Mouse (Mus musculus) kidney, postnatal 0 days (tissue): ENCODE data around the gene Tssk4. TPM values are rescaled to one million over a fixed set of nuclear protein-coding genes. Genes with fewer than 3 reads are reported as not detected.

Experiments used
- ATAC-seq: fragments of 200-750 bp; cut with Nextera tagmentation; replicated peaks from 2 replicates; pipeline ENCODE4 v1.8.0; 2017; ENCODE audit warnings: low read depth, moderate number of reproducible peaks, moderate TSS enrichment, moderate library complexity; ENCODE audit not compliant: low FRiP score
- DNase-seq: peaks from one replicate; pipeline ENCODE4 v3.0.0-alpha.2; 2016; ENCODE audit warnings: low spot score
- H3K27ac ChIP-seq: fragments of 300-500 bp; sonication (generic); 2 replicates; pipeline ENCODE4 v1.5.1; 2014; ENCODE audit warnings: mild to moderate bottlenecking
- H3K27me3 ChIP-seq: fragments of 300-500 bp; sonication (generic); 2 replicates; pipeline ENCODE4 v1.6.1; 2014; ENCODE audit warnings: low read length, mixed read lengths; ENCODE audit not compliant: insufficient read depth
- H3K36me3 ChIP-seq: fragments of 300-500 bp; sonication (generic); 2 replicates; pipeline ENCODE4 v1.6.1; 2014; ENCODE audit warnings: low read length, mixed read lengths; ENCODE audit not compliant: insufficient read depth
- H3K4me1 ChIP-seq: fragments of 300-500 bp; sonication (generic); replicated peaks from 2 replicates; pipeline ENCODE4 v1.6.1; 2014; ENCODE audit warnings: antibody characterized with exemption, low read length, mixed read lengths; ENCODE audit not compliant: insufficient read depth
- H3K4me2 ChIP-seq: fragments of 300-500 bp; sonication (generic); 2 replicates; pipeline ENCODE4 v1.6.1; 2014; ENCODE audit warnings: mild to moderate bottlenecking, low read length, moderate library complexity, mixed read lengths
- H3K4me3 ChIP-seq: fragments of 300-500 bp; sonication (generic); replicated peaks from 2 replicates; pipeline ENCODE4 v1.5.1; 2014; ENCODE audit warnings: low read depth, low read length
- H3K9ac ChIP-seq: fragments of 300-500 bp; sonication (generic); 2 replicates; pipeline ENCODE4 v1.6.1; 2014; ENCODE audit warnings: low read depth, low read length
- H3K9me3 ChIP-seq: fragments of 300-500 bp; sonication (generic); replicated peaks from 2 replicates; pipeline ENCODE4 v1.6.1; 2016; ENCODE audit warnings: low read length, inconsistent platforms, mixed read lengths
- CTCF ChIP-seq: IDR thresholded peaks from 2 replicates; pipeline ENCODE4 v1.5.1; 2016; ENCODE audit warnings: antibody characterized with exemption, low read depth, mild to moderate bottlenecking, moderate library complexity
- WGBS: fragments of 180-500 bp; shearing (Covaris S2); extraction: QIAGEN DNeasy Blood & Tissue Kit; methylation state at CpG from one replicate; pipeline ENCODE4 v1.1.7; 2014; 5-methylcytosine and 5-hydroxymethylcytosine counted together
- polyA plus RNA-seq: library from polyadenylated mRNA; unstranded; fragments of >200 nt; fragmentation: Nextera tagmentation; extraction: Ambion mirVana; gene quantifications from 2 replicates; pipeline ENCODE4 v1.2.1, GENCODE M21; 2015

Tssk4 gene
- polyA plus RNA-seq, 1 experiment from 2014 or later = 0.47 TPM

DNA sequence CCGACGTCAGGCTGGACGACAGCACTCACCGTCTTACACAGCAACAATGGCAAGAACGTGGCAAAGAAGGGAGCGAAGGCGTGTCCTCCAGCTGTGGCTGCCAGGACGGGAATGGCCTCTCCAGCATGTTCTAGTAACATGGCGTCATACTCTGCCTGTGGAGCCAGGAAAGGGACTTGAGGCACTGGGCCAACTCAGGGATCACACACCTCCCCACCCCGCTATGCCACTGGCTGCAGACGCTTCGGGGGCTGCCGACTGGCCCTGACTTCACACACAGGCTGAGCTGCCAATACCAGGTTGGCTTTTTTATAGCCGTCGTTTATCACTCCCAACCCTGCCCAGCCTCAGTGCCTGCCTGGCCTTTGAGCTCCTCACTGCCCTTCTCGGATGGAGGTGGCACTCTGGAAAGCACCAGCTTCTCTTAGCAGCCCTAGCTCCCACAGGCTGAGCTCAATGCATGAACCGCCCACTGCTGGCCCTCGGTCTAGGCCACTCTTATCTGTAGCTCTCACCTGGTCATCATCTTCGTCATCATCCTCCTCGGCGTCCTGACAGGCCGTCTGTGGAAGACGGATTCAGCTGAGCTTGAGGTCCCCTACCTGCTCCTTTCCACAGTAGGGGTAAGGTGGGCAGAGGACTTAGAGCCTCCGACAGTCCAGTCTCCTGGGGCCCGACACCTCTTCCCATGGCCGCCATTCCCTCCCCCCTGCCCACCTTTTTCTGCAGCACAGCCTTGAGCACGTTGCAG lies 21.7 kb upstream of the Tssk4 start:
- Histone ChIP-seq H3K27ac (no peak overlapping the region), H3K9me3 (no peaks in the 10 kb centered on the region), H3K27me3 (no peaks in the 10 kb centered on the region), H3K36me3 (peaks cover 82% of the 10 kb centered on the region), H3K4me1 (no peaks in the 10 kb centered on the region), H3K4me2 (no peak overlapping the region), H3K9ac (no peak overlapping the region), H3K4me3 (no peak overlapping the region)
- no peak for TF ChIP-seq CTCF
- no peak for ATAC-seq
- 72% methylated on average over 27 of the region's 27 CpGs for WGBS
- DNase-seq = no peak

DNA sequence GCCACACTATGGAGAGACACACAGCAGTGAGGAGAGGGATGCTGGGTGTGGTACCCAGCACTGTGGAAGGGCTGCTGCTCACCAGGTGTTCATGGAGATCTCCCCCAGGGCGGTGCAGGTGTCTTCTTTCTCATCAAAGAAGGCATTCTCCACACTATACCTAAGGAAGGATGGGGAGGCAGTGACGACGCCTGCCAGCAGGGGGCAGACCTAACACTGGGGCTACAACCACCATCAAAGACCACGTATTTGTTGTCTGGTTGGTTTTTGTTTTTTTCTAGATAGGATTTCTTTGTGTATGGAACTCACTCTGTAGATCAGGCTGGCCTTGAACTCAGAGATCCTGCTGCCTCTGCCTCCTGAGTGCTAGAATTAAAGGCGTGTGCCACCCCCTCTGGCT lies 20.7 kb upstream of the Tssk4 start:
- DNase-seq (peak; percentile 27), ATAC-seq (no peak)
- Histone ChIP-seq H3K4me2 (no peak overlapping the region), H3K9me3 (no peaks in the 10 kb centered on the region), H3K36me3 (peaks cover 86% of the 10 kb centered on the region), H3K27ac (no peak overlapping the region), H3K27me3 (no peaks in the 10 kb centered on the region), H3K9ac (no peak overlapping the region), H3K4me1 (no peaks in the 10 kb centered on the region), H3K4me3 (no peak overlapping the region)
- WGBS = 51% methylated on average over 5 of the region's 5 CpGs
- TF ChIP-seq CTCF = peak; percentile 76

- 4% methylated on average over 23 of the region's 23 CpGs for WGBS
- H3K9me3 ChIP-seq = no peaks in the 10 kb centered on the region
Observed at GRCm38 (mm10) chr14:55634874-55635522, 15.0 kb upstream of the Tssk4 start.

GRCm38 (mm10) chr14:55635523-55636007 lies 14.4 kb upstream of the Tssk4 start, which contains the start of gene Ipo4:
Ipo4 (minus strand) TSS chr14:55635957.
- H3K27ac ChIP-seq = no peak within 1 kb of the TSS; the same call in 1 of the 2 replicates
- no peak for TF ChIP-seq CTCF

More at GRCm38 (mm10) chr14:55634874-55635522, 15.0 kb upstream of the Tssk4 start:
- peak; percentile 34 for DNase-seq
- Histone ChIP-seq H3K27me3 (no peaks in the 10 kb centered on the region), H3K27ac (no peak overlapping the region; the same call in 1 of the 2 replicates), H3K4me2 (peak overlapping the region; percentile 66), H3K4me1 (no peaks in the 10 kb centered on the region), H3K36me3 (peaks cover 57% of the 10 kb centered on the region), H3K9ac (peak overlapping the region; percentile 66), H3K4me3 (peak overlapping the region; percentile 53)
- TF ChIP-seq CTCF = no peak
- peak; percentile 10; the same call in 1 of the 2 replicates for ATAC-seq

DNA sequence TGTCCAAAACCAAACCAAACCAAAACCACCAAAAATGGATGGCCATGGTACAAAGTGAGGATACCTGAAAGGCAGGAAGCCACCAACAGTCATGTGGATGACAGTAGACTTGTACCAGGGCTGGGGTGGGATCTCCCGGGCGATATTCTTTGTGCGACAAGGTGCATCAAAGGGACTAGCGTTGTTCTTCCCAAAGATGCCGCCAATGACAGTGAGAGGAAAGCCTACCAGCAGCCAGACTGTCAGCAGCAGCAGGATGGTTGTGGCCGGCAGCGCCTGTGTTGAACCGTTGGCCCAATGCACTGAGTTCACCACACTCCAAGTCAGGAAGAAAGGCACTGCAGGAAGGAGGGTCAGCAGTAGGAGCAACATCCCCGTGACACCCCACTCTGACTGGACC lies 12.2 kb upstream of the Tssk4 start, which contains the start of gene Gm49378:
Gm49378 (minus strand) TSS at position 101 of the 400 bp plus-strand sequence.
- no peaks in the 10 kb centered on the region for H3K27me3 ChIP-seq
- DNase-seq (no peak), ATAC-seq (no peak)
- no peaks in the 10 kb centered on the region for H3K9me3 ChIP-seq
- H3K4me2 ChIP-seq = no peak within 1 kb of the TSS
- TF ChIP-seq CTCF = no peak
- H3K9ac ChIP-seq = no peak within 1 kb of the TSS
- no peak within 1 kb of the TSS for H3K27ac ChIP-seq
- H3K4me1 ChIP-seq = peaks cover 7% of the 10 kb centered on the region
- H3K36me3 ChIP-seq = peaks cover 47% of the 10 kb centered on the region
- no peak within 1 kb of the TSS for H3K4me3 ChIP-seq
- WGBS = 95% methylated on average over 9 of the region's 9 CpGs

More at GRCm38 (mm10) chr14:55635523-55636007, 14.4 kb upstream of the Tssk4 start, which contains the start of gene Ipo4:
- H3K4me1 ChIP-seq = no peaks in the 10 kb centered on the region
- ATAC-seq (peak; percentile 84), DNase-seq (peak; percentile 96)
- H3K9ac ChIP-seq = peak within 1 kb of the TSS; percentile 66
- no peaks in the 10 kb centered on the region for H3K27me3 ChIP-seq
- peaks cover 57% of the 10 kb centered on the region for H3K36me3 ChIP-seq
- no peaks in the 10 kb centered on the region for H3K9me3 ChIP-seq
- peak within 1 kb of the TSS; percentile 53 for H3K4me3 ChIP-seq
- under 1% methylated on average over 33 of the region's 33 CpGs for WGBS
- H3K4me2 ChIP-seq = peak within 1 kb of the TSS; percentile 66

GRCm38 (mm10) chr14:55640816-55641215 lies 9.2 kb upstream of the Tssk4 start:
- 97% methylated on average over 14 of the region's 14 CpGs for WGBS
- Histone ChIP-seq H3K4me3 (no peak overlapping the region), H3K4me1 (peaks cover 7% of the 10 kb centered on the region), H3K27ac (no peak overlapping the region), H3K9me3 (no peaks in the 10 kb centered on the region), H3K9ac (no peak overlapping the region), H3K27me3 (no peaks in the 10 kb centered on the region), H3K4me2 (no peak overlapping the region), H3K36me3 (peaks cover 35% of the 10 kb centered on the region; the same call in 1 of the 2 replicates)
- ATAC-seq = no peak
- DNase-seq = no peak
- TF ChIP-seq CTCF = no peak
